Mouse (Mus musculus) liver, postnatal 0 days (tissue): ENCODE data around the gene Efna3. TPM values are rescaled to one million over a fixed set of nuclear protein-coding genes. Genes with fewer than 3 reads are reported as not detected.
A peak's percentile ranks its signal among the peaks of the same experiment; 100 is the strongest.

Experiments
- ATAC-seq: fragments of 200-750 bp; cut with Nextera tagmentation; 2 replicates; pipeline ENCODE4 v1.8.0; 2017; ENCODE audit warnings: mild to moderate bottlenecking, moderate library complexity
- DNase-seq: peaks from one replicate; pipeline ENCODE4 v3.0.0-alpha.2; 2016
- H3K27ac ChIP-seq: fragments of 300-500 bp; sonication (generic); 2 replicates; pipeline ENCODE4 v1.5.1; 2014; ENCODE audit warnings: antibody characterized with exemption, moderate library complexity, mild to moderate bottlenecking, low read depth
- H3K27me3 ChIP-seq: fragments of 300-500 bp; sonication (generic); 2 replicates; pipeline ENCODE4 v1.6.1; 2014; ENCODE audit warnings: low read length, control low read depth, mixed read lengths; ENCODE audit not compliant: insufficient read depth
- H3K36me3 ChIP-seq: fragments of 300-500 bp; sonication (generic); replicated peaks from 2 replicates; pipeline ENCODE4 v1.6.1; 2014; ENCODE audit warnings: mild to moderate bottlenecking, control low read depth, low read length, moderate library complexity, mixed read lengths; ENCODE audit not compliant: insufficient read depth
- H3K4me1 ChIP-seq: fragments of 300-500 bp; sonication (generic); 2 replicates; pipeline ENCODE4 v1.6.1; 2014; ENCODE audit warnings: antibody characterized with exemption, mild to moderate bottlenecking, control low read depth; ENCODE audit not compliant: insufficient read depth
- H3K4me2 ChIP-seq: fragments of 300-500 bp; sonication (generic); 2 replicates; pipeline ENCODE4 v1.6.1; 2014; ENCODE audit warnings: low read depth, mild to moderate bottlenecking, low read length, moderate library complexity, mixed read lengths
- H3K4me3 ChIP-seq: fragments of 300-500 bp; sonication (generic); 2 replicates; pipeline ENCODE4 v1.5.1; 2014; ENCODE audit warnings: low read depth, low read length
- H3K9ac ChIP-seq: fragments of 300-500 bp; sonication (generic); replicated peaks from 2 replicates; pipeline ENCODE4 v1.6.1; 2014; ENCODE audit warnings: mild to moderate bottlenecking, moderate library complexity
- H3K9me3 ChIP-seq: fragments of 300-500 bp; sonication (generic); 2 replicates; pipeline ENCODE4 v1.6.1; 2016; ENCODE audit warnings: mild to moderate bottlenecking, control low read depth, low read length, mixed read lengths
- CTCF ChIP-seq: sonication (generic); IDR thresholded peaks from 2 replicates; pipeline ENCODE4 v1.5.1; 2016; ENCODE audit warnings: antibody characterized with exemption, low read depth
- EP300 ChIP-seq: IDR thresholded peaks from 2 replicates; pipeline ENCODE4 v1.6.1; 2016; ENCODE audit warnings: antibody characterized with exemption, low read depth, mild to moderate bottlenecking
- WGBS: fragments of 180-500 bp; shearing (Covaris S2); extraction: QIAGEN DNeasy Blood & Tissue Kit; methylation state at CpG from one replicate; pipeline ENCODE4 v1.1.7; 2014; ENCODE audit not compliant: insufficient replicate concordance; 5-methylcytosine and 5-hydroxymethylcytosine counted together
- polyA plus RNA-seq: library from polyadenylated mRNA; unstranded; fragments of >200 nt; fragmentation: Nextera tagmentation; extraction: Ambion mirVana; gene quantifications from 2 replicates; pipeline ENCODE4 v1.2.1, GENCODE M21; 2015

Efna3 gene
- polyA plus RNA-seq, 1 experiment from 2014 or later, result not detected

- no peak for DNase-seq
- Histone ChIP-seq H3K27ac (no peak overlapping the region), H3K27me3 (no peaks in the 10 kb centered on the region), H3K9me3 (no peaks in the 10 kb centered on the region), H3K9ac (no peak overlapping the region), H3K4me2 (no peak overlapping the region), H3K36me3 (no peaks in the 10 kb centered on the region), H3K4me3 (no peak overlapping the region), H3K4me1 (peaks cover 7% of the 10 kb centered on the region; the same call in 1 of the 2 replicates)
- ATAC-seq, result no peak
- 55% methylated on average over 5 of the region's 5 CpGs for WGBS
- TF ChIP-seq CTCF, result no peak
- TF ChIP-seq EP300, result no peak
Measured at GRCm38 (mm10) chr3:89287286-89287685, 35.5 kb downstream of the Efna3 start.

DNA sequence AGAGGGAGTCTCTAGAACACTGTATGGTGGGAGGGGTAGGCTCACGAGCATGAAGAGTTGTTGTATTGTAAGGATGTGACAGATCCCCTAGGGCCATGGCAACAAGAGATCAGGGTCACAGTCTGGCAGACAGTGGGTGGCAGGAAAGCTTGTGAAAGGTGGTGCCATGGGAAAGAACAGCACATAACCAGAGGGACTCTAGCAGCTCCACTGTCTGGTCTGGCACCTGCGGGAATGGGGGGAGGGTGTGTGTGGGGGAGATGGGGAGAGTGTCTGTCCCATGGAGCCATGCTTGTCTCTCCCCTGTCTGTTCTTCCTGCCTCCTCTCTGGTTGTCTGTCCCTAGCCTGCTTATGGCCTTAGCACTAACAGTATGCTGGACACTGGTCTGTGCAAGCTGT lies 37.2 kb downstream of the Efna3 start:
- H3K9ac ChIP-seq, result no peak overlapping the region
- H3K4me3 ChIP-seq, result no peak overlapping the region
- no peaks in the 10 kb centered on the region for H3K9me3 ChIP-seq
- WGBS, result 51% methylated on average over 2 of the region's 2 CpGs
- no peak for ATAC-seq
- H3K27ac ChIP-seq, result no peak overlapping the region
- no peaks in the 10 kb centered on the region for H3K36me3 ChIP-seq
- peaks cover 6% of the 10 kb centered on the region; the same call in 1 of the 2 replicates for H3K4me1 ChIP-seq
- no peak for TF ChIP-seq EP300
- TF ChIP-seq CTCF, result no peak
- no peak overlapping the region for H3K4me2 ChIP-seq
- H3K27me3 ChIP-seq, result peaks cover 12% of the 10 kb centered on the region
- DNase-seq, result no peak

DNA sequence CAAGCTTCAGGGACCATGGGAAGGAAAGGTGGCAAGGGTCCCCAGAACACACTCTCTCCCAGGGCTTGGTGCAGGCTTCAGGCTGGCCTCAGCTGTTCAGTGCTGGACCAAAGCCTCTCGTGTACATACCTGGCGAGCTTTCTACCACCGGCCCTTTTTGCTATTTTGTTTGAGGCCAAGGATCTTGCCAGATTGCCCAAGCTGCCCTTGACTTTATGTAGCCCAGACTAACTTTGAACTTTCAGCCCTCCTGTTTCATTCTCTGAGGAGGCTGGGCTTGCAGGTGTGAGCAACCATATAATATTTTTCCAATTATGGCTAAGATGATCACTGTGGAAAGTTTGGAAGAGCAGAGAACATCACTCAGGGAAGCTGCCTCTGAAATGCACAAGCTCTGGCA lies 38.5 kb downstream of the Efna3 start:
- no peaks in the 10 kb centered on the region for H3K9me3 ChIP-seq
- H3K4me3 ChIP-seq, result no peak overlapping the region
- peaks cover 24% of the 10 kb centered on the region for H3K27me3 ChIP-seq
- H3K9ac ChIP-seq, result no peak overlapping the region
- no peaks in the 10 kb centered on the region for H3K36me3 ChIP-seq
- ATAC-seq (no peak), DNase-seq (no peak)
- 54% methylated on average over 3 of the region's 3 CpGs for WGBS
- TF ChIP-seq CTCF, result no peak
- TF ChIP-seq EP300, result no peak
- H3K4me1 ChIP-seq, result peaks cover 6% of the 10 kb centered on the region; the same call in 1 of the 2 replicates
- no peak overlapping the region for H3K27ac ChIP-seq
- no peak overlapping the region for H3K4me2 ChIP-seq

DNA sequence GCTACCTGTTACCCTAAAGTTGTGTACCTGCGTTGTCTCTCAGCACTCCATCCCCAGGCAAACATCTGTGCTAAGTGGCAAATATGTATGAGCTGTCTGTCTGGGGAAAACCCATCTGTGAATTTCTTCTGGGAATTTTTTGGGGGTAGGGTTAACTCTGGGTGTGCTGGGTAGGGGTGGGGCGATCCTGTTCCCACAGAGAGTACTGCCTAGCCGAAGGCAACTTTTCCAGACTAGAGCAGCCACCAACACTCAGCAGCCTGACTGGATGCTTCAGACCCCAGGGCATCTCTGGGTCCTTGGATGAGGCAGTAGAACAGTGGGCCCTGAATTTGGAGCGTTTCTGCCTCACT lies 40.5 kb downstream of the Efna3 start:
- TF ChIP-seq EP300 (no peak), CTCF (no peak)
- no peak overlapping the region for H3K4me3 ChIP-seq
- no peaks in the 10 kb centered on the region for H3K36me3 ChIP-seq
- H3K27ac ChIP-seq, result no peak overlapping the region
- 22% methylated on average over 4 of the region's 4 CpGs for WGBS
- H3K4me1 ChIP-seq, result peaks cover 6% of the 10 kb centered on the region; the same call in 1 of the 2 replicates
- H3K4me2 ChIP-seq, result no peak overlapping the region
- no peaks in the 10 kb centered on the region for H3K9me3 ChIP-seq
- no peak overlapping the region for H3K9ac ChIP-seq
- peaks cover 26% of the 10 kb centered on the region for H3K27me3 ChIP-seq
- DNase-seq, result no peak
- no peak for ATAC-seq

GRCm38 (mm10) chr3:89281579-89282290 lies 41.0 kb downstream of the Efna3 start:
- peak overlapping the region; percentile 63; the same call in 1 of the 2 replicates for H3K9ac ChIP-seq
- 12% methylated on average over 20 of the region's 20 CpGs for WGBS
- H3K4me2 ChIP-seq, result peak overlapping the region; percentile 73
- no peak for TF ChIP-seq EP300
- peak; percentile 94 for TF ChIP-seq CTCF
- H3K4me1 ChIP-seq, result peaks cover 6% of the 10 kb centered on the region; the same call in 1 of the 2 replicates
- peak overlapping the region; percentile 94 for H3K27ac ChIP-seq
- H3K36me3 ChIP-seq, result no peaks in the 10 kb centered on the region
- no peaks in the 10 kb centered on the region for H3K9me3 ChIP-seq
- ATAC-seq (no peak), DNase-seq (peak; percentile 86)
- H3K4me3 ChIP-seq, result peak overlapping the region; percentile 57
- peaks cover 26% of the 10 kb centered on the region for H3K27me3 ChIP-seq

GRCm38 (mm10) chr3:89280606-89281511 lies 41.9 kb downstream of the Efna3 start, which contains the start of gene Efna1:
TSS of gene Efna1 (minus strand) at chr3:89281142.
- Histone ChIP-seq H3K36me3 (0 out of 2 replicates have a peak, but pooled peaks cover 3% of the 10 kb centered on the region), H3K4me3 (peak within 1 kb of the TSS; percentile 57), H3K9me3 (no peaks in the 10 kb centered on the region), H3K27me3 (peaks cover 26% of the 10 kb centered on the region), H3K27ac (peak within 1 kb of the TSS; percentile 94), H3K4me1 (peaks cover 12% of the 10 kb centered on the region), H3K9ac (peak within 1 kb of the TSS; percentile 74), H3K4me2 (peak within 1 kb of the TSS; percentile 73)
- no peak for TF ChIP-seq CTCF
- peak; percentile 71 for TF ChIP-seq EP300
- 1% methylated on average over 52 of the region's 52 CpGs for WGBS
- peak; percentile 78 for DNase-seq
- peak; percentile 74 for ATAC-seq
